Mouse (Mus musculus) liver (tissue): ENCODE data around the gene Pdrg1.
A peak's percentile ranks its signal among the peaks of the same experiment; 100 is the strongest.

ENCODE experiments used
- DNase-seq: peaks from one replicate; pipeline ENCODE4 v3.0.0-alpha.2; 2020; ENCODE audit warnings: mixed read lengths

Gene Pdrg1

DNA sequence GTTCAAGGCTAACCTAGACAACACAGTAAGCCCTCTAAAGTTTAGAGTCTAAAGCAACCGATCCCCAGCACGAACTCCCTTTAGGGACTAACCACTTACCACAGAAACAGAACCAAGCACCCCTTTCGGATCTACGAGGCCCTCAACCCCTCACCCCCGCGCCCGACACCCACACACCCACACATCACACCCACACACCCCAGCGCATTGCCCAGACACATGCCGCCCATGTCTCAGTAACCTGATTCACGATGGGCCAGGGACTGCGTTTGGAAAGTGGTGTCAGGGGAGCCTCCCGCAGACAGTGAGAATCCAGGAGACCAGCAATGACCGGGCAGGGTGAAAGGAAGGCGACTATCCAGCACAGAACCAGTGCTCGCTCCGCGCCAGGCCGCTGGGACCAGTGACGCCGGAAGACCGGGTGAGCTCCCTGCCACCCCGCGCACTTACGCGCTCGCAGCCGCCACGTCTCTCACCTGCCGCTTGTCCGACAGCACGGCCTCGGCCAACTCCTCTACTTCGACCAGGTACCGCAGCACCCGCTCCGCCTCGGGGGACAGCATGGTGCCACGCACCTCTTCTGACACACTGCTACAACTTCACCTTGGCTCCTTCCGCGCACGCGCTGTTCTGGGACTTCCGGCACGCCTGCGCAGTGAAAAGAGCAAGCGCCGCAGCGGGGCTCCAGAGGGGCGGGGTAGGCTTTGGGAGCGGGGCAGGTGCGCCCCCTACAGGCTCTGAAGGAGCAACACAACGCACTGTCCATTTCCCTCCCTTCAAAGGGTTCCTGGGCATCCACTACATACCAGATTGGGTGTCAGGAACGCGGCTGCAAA is at the start of gene Pdrg1:
Gene Pdrg1, minus strand, starts transcription at position 670 of the 836 bp plus-strand sequence.
- DNase-seq: peak; percentile 93

DNA sequence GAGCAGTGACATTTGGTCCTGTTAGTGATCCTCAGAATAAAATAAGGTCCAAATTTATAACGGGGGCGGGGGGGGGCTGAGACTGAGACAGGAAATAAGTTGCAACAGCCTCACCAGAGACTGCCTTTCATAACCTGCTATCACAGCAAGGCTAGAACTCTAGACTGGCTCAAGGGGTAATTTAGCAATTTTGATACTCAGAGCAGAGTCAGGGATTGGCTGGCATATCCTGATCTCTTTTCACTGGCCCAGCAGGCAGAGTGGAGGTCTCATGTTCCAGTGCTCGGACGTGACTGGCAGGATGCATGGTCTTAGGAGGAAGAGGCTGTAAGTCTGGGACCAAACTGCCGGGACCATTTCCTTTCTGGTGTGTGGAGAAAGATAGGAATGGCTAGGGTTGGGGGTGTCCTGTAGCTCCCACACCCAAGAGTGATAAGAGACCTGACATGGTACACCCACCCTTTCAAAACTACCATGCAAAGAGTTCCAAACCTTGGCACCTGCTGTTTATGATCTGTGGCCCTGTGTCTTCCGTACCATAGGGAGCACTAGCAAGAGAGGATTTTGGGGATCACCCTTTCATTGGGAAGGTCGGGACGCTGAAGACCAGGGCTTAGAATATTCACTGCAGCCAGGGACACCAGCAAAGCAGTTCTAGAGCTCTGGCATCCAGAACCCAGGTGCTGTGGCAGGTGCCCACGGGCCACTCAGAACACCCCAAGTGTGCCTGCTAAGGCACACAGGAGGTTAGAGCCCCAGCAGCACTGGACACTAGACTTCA is 49.2 kb upstream of the Pdrg1 start:
- DNase-seq: no peak

DNA sequence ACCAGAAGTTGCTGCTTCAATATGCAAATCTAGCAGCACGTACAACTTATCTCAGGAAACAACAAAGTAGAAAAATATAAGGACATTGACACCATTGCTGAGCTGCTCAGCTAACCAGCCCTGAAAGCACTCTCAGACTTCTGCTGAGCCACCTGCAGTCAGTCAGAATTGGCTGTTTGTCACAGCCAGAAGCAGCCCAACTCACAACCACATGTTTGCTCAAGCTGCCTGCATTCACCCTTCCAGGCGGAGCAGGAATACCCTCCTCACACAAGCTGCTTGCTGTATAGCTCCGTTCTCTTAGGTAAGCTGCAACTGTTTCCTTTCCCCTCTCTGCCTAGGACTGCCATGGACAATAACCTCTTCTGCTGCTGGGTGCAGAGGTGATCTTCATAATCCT is 48.2 kb upstream of the Pdrg1 start:
- no peak for DNase-seq

DNA sequence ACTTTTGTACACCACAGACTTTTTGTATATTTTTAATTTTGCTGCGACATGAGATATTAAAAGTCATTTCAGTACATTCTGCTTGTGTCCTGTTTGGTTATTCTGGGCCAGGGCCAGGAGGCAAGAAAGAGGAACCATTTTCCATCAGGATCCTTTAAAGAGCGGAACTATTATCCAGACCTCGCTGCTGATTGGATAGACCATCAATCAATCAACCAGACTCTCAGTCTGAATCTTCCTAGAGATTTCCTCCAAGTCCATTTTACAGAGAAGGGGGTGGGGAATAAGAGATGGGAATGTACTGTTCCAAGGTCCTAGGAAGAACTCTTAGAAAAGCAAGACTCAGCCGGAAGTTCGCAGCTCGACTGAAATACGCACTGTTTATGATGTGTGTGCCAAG is 45.0 kb upstream of the Pdrg1 start:
- DNase-seq: no peak

DNA sequence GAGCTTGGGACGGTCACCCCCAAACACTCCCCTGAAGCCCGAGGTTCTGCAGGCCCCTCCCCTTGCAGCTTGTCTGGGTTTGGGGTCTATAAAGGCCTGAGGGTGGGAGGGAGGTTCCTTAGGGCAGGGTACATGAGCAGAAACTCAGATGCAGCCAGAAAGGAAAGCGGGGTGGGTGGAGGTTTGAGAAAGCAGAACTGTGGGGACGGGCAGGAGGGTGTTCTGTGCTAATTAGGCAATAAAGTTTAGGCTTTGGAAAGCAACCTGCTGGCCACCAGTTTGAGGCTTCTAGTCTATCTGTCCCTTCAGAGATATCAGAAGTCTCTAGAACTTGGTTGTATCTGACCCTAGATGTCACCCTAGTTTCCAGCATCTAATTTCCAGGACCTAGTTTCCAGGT is 43.1 kb upstream of the Pdrg1 start:
- no peak for DNase-seq

DNA sequence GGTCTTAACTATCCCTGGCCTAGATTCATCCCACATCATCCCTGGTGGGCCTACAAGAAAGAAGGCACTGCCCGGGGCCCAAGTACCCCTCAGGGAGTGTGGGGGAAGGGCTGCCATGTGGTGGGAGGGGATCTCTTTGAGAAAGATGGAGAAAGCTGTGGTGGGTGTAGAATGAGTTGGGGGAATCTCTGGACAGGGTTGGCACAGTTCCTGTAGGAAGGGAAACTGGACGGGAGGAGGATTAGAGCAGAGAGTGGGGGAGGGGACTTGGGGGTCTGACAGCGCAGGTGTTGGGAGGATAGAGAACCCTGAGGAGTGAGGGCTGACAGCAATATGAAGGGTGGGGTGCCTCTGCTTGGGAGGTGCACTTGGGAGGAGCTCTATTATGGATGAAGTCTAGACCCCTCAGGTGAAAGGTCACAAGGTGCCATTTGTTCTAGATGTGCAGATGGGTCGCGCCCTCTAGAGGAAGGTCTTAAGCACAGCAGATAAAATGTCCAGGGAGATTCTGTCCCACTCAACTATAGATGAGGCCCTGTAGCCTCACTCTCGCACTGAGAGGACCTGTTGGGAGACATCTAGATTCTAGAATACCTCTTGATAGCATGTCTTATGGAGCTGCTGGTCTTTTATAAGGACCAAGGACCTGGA is 40.2 kb upstream of the Pdrg1 start:
- no peak for DNase-seq

DNA sequence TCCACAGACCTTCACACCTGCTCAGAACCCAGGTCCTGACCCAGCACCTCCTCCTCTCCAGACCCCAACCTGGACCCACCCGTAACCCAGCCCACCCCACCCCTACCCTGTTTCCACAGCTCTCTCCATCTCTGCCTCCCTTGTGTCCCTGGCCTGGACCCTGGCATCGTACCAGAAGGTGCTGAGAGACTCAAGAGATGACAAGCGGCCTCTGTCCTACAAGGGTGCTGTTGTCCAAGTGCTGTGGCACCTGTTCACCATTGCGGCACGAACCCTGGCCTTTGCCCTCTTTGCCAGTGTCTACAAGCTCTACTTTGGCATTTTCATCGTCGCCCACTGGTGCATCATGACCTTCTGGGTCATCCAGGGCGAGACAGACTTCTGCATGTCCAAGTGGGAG is 38.7 kb upstream of the Pdrg1 start:
- no peak for DNase-seq

DNA sequence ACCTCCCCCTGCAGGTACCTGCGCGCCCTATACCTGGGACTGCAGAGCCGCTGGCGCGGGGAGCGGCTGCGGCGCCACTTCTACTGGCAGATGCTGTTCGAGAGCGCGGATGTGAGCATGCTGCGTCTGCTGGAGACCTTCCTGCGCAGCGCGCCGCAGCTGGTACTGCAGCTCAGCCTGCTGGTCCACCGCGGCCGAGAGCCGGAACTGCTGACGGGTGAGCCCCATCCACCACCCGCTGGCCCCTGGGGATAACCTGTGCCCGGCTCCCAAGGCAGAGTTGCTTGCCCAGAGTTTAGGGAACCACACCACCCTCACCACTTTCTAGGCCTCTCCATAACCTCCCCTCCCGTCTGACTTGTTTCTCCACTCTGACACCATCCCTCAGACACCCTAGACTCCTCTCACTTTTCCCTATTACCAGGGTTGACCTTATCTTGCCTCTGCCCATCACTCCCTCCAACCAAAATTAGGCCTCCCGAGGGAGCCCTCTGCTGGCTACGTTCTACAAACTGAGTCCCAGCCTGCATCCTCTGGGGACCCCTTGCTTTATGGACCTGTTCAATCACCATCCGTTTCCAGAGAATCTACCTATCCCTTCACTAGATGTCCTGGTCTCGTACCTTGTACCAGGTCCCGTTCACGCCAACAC is 37.6 kb upstream of the Pdrg1 start:
- no peak for DNase-seq

DNA sequence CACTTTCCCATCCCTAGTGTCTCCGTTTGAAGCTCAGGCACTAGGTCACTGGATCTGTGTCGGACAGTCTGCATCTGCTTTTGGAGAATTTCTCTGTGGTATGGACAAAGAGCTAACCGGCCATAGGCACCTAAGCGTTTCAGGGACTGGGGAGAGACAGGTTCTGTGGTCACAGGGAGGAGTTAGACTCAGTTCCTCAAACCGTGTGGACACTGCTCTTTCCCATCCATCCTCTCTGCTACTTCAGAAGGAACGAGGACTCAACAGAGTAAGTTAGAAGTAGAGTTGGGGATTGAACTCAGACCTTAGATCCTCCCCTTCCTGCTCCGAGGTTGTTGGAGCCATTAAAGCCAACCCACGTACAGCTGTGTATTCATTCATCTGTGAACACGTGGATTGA is 36.3 kb upstream of the Pdrg1 start:
- DNase-seq: no peak

DNA sequence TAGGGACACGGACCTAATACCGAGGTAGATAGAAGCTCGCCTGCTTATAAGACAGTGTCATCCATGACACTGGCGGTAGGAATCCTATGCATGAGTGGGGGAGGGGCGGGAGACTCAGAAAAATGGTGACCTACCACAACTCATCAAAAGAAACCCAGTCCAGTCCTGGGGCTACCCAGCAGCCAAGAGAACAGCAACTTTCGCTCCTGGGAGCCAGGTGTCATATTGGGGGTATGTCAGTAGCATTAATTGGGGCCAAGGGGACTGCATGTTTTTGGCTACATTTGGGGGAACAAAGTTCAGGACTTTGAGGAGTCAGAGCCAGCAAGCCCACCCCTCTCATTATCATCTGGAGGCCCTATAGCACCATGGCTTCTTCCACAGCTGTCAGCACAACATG is 35.9 kb upstream of the Pdrg1 start:
- no peak for DNase-seq

DNA sequence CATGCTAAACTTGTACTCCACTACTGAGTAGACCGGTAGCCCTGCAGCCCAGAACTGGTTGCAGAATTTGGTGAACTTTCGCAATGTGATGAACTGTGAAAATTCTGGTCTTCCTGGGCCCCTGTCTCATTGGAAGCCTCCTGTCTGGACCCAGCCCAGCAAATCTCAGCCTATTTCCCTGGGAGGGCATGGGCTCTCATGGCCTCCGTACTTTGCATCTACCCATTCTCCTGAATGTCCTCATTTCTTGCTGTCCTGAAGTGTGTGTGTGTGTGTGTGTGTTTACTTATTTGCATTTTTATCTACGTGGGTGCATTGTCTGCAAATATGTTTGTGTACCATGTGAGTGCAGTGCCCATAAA is 34.8 kb upstream of the Pdrg1 start:
- no peak for DNase-seq

DNA sequence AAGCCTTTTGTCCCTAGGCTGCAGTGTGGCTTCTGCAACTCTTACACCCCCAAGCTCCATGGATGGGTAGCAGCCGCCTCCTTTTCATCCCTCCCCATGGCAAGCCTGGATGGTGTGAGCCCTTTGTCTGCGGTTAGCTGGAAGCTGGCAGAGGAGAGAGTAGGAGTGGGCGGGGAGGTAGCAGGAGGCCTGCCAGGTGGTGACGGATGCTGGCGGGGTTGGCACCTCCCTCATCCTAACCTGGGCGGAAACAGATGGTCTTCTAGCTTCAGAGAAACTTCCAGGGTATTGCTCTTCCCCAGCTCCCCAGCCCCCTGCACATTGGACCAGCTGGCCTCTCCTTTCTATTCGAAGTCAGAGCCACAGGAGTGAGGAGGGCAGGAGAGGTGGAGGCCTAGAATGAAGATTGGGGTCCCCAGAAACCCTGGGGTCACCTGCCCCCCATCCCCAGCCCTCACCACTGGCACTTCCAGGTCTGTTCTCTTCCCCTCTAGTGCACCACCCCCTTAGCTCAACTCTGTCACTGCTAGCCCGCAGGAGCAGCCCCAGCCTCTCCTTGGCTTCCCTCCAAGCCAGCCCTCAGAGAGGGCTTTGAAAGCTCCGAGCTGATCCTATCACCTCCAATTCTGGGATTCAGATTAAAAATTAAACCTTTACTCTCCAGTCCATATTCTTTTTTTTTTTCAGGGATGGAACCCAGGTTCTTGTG is 34.2 kb upstream of the Pdrg1 start:
- no peak for DNase-seq

DNA sequence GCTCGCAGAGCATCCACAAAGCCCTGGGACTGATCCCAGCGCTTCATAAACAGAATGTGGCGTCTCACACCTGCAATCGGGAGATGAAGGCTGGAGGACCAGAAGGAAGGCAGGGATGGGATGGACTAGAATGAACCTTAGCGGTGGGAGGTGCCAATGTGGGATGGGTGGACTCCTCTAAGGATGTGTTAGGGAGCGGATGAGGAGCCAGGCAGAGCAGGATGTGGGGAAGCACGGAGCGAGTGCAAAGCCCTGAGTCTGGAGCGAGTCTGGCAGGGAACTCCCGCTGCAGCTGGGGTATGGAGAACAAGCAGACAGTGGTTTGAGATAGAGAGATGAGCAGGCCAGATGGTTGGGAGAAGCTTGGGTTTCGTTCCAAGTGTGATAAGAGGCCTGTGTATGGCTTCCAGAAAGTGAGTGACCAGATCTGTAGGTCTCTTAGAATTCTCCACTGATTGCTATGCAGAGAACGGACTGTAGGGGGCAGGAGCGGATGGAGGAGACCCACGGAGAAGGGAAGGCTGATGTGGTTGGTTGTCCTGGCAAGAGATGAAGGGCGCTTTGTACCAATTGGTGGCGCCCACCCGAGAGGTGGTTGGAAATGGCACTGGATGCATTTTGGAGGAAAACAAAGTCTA is 32.7 kb upstream of the Pdrg1 start:
- DNase-seq: peak; percentile 47

DNA sequence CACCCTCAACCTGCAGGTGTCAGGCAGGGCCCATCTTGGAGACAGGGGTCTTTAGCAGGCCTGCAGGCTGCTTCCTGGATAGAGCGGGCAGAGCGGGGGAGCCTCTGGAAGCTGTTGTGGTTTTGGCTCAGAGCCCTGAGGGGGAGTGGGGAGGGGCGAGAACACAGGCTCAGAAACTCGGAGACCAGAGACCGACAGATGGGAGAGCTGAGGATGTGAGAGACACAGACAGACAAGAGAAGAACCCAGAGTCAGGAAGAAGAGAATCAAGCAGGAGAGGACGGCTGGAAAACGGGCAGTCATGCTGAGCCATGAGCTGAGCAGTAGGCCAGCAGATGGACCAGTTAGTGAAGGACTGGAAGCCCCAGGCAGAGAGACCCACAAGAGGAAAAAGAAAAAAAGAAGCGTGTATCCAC is 30.7 kb upstream of the Pdrg1 start:
- DNase-seq: peak; percentile 45

DNA sequence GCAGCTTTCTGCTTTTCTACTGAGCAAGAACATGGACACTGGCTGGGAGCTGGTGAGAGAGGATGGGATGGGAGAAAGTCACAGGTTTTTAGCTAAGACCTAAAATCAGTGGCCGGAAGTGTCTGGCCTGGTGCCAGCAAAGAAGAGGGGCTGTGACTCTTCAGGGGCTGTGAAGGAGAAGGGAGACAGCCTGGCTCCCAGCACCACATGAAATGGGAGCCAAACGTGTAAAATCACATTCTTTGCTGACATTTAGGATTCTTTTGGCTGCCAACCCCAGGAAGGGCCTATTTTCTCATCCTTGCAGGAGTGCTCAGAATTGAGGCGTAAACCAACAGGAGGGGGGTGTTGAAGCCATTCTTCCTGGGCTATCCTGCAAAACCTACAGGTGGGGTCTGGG is 28.7 kb upstream of the Pdrg1 start:
- DNase-seq: no peak

DNA sequence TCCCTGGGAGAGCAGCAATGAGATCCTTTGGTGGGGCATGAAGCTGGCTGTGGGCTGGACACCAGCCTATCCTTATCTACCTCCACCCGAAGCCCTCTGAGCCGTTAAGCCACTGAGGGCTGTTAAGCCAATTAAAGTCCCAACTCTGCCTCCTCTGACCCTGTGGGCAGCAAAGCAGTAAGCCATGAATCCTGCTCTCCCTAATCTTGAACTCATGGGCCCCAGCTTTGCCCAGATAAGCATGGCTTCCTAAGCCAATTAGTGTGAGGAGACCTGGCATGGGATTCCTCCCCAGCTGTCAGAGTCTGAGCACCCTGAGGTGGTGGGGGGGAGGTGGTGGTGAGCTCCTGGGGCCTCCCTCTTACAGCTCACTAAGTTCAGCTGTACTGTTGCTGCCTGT is 21.5 kb upstream of the Pdrg1 start:
- no peak for DNase-seq

DNA sequence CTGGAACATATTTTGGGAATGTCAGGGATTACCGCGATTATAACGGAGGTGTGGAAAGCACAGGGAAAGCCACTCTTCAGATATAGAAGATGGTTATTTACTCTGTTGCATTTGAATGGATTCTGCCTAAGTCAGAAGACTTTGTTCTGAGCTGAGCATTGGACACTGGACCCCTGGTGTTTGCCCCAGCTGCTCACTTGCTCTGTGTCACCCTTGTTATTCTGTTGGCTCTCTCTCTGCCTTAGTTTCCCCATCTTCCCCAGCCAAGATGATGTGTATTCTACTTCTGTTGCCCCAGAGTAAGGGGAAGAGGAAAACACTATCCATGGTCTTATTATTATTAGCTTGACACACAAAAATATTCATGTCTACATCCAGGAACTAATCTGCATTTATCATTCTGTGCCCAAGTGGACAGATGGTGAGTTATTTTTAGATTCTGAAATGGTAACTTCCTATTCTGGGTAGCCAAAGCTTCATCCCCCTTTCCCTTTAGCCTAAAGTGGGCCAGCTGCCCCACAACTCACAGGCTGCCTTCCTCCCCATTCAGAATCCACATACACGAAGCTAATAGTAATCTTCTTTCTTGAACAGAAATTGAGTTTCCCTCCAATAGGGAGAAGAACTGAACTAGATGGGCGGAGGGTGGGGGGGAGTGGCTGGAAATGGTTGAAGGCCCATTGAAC is 18.5 kb upstream of the Pdrg1 start:
- DNase-seq: no peak

DNA sequence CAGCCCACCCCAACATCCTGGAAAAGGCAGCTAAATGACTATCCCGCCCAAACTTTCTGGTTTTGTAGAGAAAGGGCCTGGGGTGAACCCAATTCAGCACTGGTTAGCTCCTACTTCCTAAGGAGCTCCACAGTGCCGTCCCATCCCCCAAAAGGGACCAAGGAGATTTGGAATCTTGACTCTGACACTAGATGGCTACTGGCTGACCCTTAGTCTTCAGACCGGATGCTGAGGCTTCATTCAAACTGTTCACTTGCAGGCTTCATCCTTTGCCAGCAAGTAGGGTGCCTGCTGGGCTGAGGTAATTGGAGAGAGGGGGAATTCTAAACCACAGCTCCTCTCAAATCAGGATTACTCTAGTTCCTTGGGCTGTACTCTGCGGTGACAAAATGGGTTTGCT is 17.7 kb upstream of the Pdrg1 start:
- DNase-seq: no peak

DNA sequence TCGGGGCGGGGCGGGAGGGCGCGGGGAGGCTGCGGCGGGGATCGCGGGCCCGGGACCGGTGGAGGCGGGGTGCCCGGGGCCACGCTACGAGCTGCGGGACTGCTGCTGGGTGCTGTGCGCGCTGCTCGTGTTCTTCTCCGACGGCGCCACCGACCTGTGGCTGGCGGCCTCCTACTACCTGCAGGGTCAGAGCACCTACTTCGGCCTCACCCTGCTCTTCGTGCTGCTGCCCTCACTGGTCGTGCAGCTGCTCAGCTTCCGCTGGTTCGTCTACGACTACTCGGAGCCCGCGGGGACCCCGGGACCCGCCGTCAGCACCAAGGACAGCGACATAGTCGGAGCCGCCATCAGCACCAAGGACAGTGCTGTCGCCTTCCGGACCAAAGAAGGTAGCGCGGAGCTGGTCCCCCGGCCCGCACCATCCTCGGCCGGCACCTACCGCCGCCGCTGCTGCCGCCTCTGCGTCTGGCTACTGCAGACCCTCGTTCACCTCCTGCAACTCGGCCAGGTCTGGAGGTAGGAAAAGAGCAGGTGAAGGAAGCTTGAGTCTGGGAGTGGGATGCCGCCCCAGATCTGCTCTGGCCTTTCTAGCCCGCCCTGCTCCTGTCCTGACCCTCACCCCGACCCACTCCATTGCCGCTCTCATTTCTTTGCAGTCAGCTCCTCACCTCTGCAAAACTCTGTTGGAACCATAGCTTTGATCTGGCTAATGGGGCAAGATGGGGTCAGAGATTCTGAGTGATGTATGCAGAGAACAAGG is 17.0 kb upstream of the Pdrg1 start:
- DNase-seq: peak; percentile 78
